Mouse (Mus musculus): Measurements from ENCODE around the gene Olfr385.
"Not testable (repeated sequence)": the region's sequence is repeated elsewhere in the genome, so short reads cannot be mapped to it uniquely, and the experiment has no call there.

The Olfr385 gene

DNA sequence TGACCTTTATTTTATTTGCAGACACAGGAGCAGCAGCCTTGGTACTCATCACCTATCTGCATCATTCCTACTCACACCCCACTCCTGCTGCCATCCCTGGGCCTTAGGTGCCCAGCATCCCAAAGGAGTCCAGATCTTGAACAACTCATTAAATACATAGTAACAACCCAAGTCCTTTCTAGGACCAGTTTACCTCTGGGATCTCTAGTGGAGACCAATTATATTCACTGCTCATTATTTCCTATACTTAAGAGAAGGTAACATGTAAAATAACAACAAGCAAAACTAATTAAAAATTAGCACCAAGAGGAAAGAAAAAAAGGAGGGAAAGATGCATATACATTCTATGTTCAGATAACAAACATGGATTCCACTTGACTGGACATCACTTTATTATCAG lies at the start of gene Olfr385:
Gene Olfr385, minus strand, starts transcription at position 101 of the 400 bp plus-strand sequence.
- no peak for DNase-seq (ENCODE audit: low spot score)

GRCm38 (mm10) chr11:73598294-73598693 lies 5.5 kb upstream of the Olfr385 start, which contains the start of gene Olfr384:
Gene Olfr384 (plus strand): TSS chr11:73598594.
- DNase-seq (ENCODE audit: low spot score), result no peak

GRCm38 (mm10) chr11:73583188-73583587 lies 9.6 kb downstream of the Olfr385 start:
- DNase-seq (ENCODE audit: low spot score), result not testable (repeated sequence)

- DNase-seq (ENCODE audit: low spot score), result no peak
Observed at GRCm38 (mm10) chr11:73579871-73580270, 12.9 kb downstream of the Olfr385 start.

Measured in ovary, postnatal 36 days (tissue).